Mouse (Mus musculus) spleen, adult 2 months (tissue): ENCODE measurements around the gene Syt8.

Experiments used
- CTCF ChIP-seq: fragments of 200-500 bp; IDR thresholded peaks from 2 replicates; pipeline ENCODE4 v1.5.1; 2011; ENCODE audit warnings: mild to moderate bottlenecking, inconsistent platforms; ENCODE audit not compliant: insufficient read depth, insufficient read length, insufficient replicate concordance; ENCODE audit errors: extremely low read depth
- POLR2A ChIP-seq: fragments of 200-500 bp; IDR thresholded peaks from 2 replicates; pipeline ENCODE4 v1.6.1; 2011; ENCODE audit warnings: low read depth, low read length, inconsistent platforms

GRCm38 (mm10) chr7:142478001-142478400 is 43.4 kb downstream of the Syt8 start:
- TF ChIP-seq POLR2A (no peak), CTCF (no peak)
